Mouse (Mus musculus): ENCODE results near the gene Tmem43.

- no peak for TF ChIP-seq ZNF384 (IDR thresholded peaks at IDR 0.05; ENCODE audit: low read depth, low read length)
- TF ChIP-seq MAFK (IDR thresholded peaks at IDR 0.05; ENCODE audit: insufficient read depth, low read depth, low read length): no peak
- TF ChIP-seq ZC3H11A (IDR thresholded peaks at IDR 0.05; ENCODE audit: borderline replicate concordance, low read depth, low read length): no peak
- TF ChIP-seq CHD2 (IDR thresholded peaks at IDR 0.05; ENCODE audit: low read depth, low read length): no peak
- TF ChIP-seq HCFC1 (IDR thresholded peaks at IDR 0.05; ENCODE audit: borderline replicate concordance, insufficient read depth, low read length): no peak
Measured at GRCm38 (mm10) chr6:91534268-91534667, 60.8 kb downstream of the Tmem43 start.

All from ES-E14 (cell line).